In genomic region chr17:6106361-6107014, GRCm38 (mm10) we compare ENCODE assay signal across 1 mouse cellular context.
TF ChIP-seq lines count a peak whose summit lies in the region.

TSS of gene Tulp4 (plus strand) at chr17:6106437.

TF ChIP-seq in CH12.LX, 34 proteins besides CTCF, POLR2A, EP300 and RAD21 (continued from another document):
- TF ChIP-seq MEF2A (IDR thresholded peaks at IDR 0.05; ENCODE audit: borderline replicate concordance, low read depth, low read length) = no peak
- TF ChIP-seq TCF12 (IDR thresholded peaks at IDR 0.05; ENCODE audit: low read depth, low read length) = peak; percentile 37; the same call in 1 of the 2 replicates
- no peak for TF ChIP-seq CHD2 (IDR thresholded peaks at IDR 0.05; ENCODE audit: low read length)
- no peak for TF ChIP-seq ZC3H11A (IDR thresholded peaks at IDR 0.05; ENCODE audit: low read depth, low read length)
- TF ChIP-seq GABPA (IDR thresholded peaks at IDR 0.05; ENCODE audit: insufficient replicate concordance, low read depth, low read length) = no peak
- peak; percentile 86 for TF ChIP-seq USF1 (IDR thresholded peaks at IDR 0.05; ENCODE audit: low read depth, low read length)
- TF ChIP-seq ZMIZ1 (IDR thresholded peaks at IDR 0.05; ENCODE audit: low read depth, low read length) = no peak
- no peak for TF ChIP-seq ZNF384 (IDR thresholded peaks at IDR 0.05; ENCODE audit: low read depth, low read length)
- 0 out of 2 replicates have a peak, but pooled peaks have one; percentile 40 for TF ChIP-seq TBP (conservative IDR thresholded peaks at IDR 0.05; ENCODE audit: low read depth, low read length)
- no peak for TF ChIP-seq E2F4 (IDR thresholded peaks at IDR 0.05; ENCODE audit: insufficient replicate concordance, low read depth, low read length)
- no peak for TF ChIP-seq POLR2AphosphoS2 (IDR thresholded peaks at IDR 0.05; ENCODE audit: low read depth, low read length)
